Mouse (Mus musculus) cerebellum, adult 2 months (tissue): ENCODE results near the gene Rnf157.

ENCODE experiments used
- CTCF ChIP-seq: fragments of 200-500 bp; IDR thresholded peaks from 2 replicates; pipeline ENCODE4 v1.5.1; 2011; ENCODE audit warnings: low read depth, mild to moderate bottlenecking, control low read depth, low read length, moderate library complexity, borderline replicate concordance; ENCODE audit not compliant: insufficient read depth
- POLR2A ChIP-seq: fragments of 200-500 bp; IDR thresholded peaks from 2 replicates; pipeline ENCODE4 v1.6.1; 2011; ENCODE audit warnings: low read length, control low read depth, borderline replicate concordance; ENCODE audit not compliant: insufficient read depth

DNA sequence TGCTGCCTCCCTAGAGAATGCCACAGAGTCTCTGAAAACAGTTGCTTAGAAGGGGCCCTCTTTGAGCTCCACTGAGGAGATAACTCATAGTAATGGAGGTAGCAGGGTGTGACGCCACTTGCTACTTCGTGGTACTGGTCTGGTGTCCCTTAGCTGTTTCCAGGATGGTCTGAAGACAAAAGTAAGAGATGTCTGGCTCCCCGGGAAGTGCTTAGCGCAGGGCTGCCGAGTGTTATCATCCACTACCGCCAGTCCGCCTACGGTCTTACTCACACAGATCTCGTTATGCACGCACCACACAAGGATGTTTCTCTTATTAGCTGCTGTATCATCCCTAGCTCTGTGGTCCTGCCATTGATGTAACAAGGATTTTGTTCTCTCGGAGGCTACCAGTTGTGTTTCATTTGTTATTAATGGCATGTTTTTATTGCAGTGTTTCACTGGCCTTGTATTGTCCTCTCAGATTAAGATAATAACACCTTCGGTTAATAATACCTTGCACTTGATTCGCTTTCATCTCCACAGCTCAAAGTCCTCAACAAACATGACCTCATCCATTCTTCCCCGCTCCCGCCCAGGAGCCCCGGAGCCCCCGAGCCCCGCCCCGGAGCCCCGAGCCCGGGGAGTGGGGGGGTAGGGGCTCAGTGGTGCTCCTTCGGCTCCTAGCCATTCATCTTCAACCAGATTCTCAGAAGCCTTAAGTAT is 18.0 kb upstream of the Rnf157 start:
- TF ChIP-seq CTCF (no peak), POLR2A (no peak)
